Mouse (Mus musculus): ENCODE data around the gene Hoxc12.

GRCm38 (mm10) chr15:102955007-102955382 is 18.4 kb downstream of the Hoxc12 start:
- TF ChIP-seq CTCF (IDR thresholded peaks at IDR 0.05; ENCODE audit: low read depth) (no peak), EP300 (optimal IDR thresholded peaks at IDR 0.05) (no peak)

All from stomach, postnatal 0 days (tissue).